Comparison of ENCODE assay signal across 8 mouse cellular contexts in the genomic region with DNA sequence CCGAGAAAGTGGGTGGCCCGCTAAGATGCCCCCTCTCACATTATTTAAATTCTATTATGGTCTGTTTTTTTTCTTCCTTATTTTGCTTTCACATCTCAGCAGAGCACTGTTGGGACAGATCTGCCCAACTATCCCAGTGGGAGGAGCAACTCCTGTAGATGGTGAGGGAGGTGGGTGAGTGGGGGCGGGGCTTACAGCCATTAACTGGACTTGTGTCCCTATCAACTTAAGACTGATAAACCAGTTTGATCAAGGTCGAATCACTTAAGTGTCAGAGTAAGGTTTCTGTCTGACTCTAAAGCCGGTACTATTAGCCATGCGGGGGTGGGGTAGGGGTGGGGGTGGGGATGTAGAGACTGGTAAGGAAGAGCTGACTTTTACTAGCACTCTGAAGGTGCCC. TPM values are rescaled to one million over a fixed set of nuclear protein-coding genes. Genes with fewer than 3 reads are reported as not detected.
DNase-seq lines count a peak whose midpoint lies in the region; ATAC-seq and TF ChIP-seq lines count a peak whose summit lies in the region.

No protein-coding gene starts in this region.

- no peak overlapping the region for H3K27ac ChIP-seq in ES-E14 (ENCODE audit: insufficient read depth, low read depth, low read length, poor library complexity, severe bottlenecking)
- H3K27ac ChIP-seq in liver, embryonic 16.5 days (ENCODE audit: low read length): peak overlapping the region; percentile 64
- no peak overlapping the region for H3K27ac ChIP-seq in neural tube, embryonic 15.5 days (replicated peaks)

- H3K9ac ChIP-seq in ES-E14 (ENCODE audit: insufficient read depth, low read depth, low read length, poor library complexity, severe bottlenecking): no peak overlapping the region
- H3K9ac ChIP-seq in liver, embryonic 16.5 days (ENCODE audit: low read depth, low read length): peak overlapping the region; percentile 64
- H3K9ac ChIP-seq in neural tube, embryonic 15.5 days (replicated peaks): peak overlapping the region; percentile 11

- no peaks in the 10 kb centered on the region for H3K9me3 ChIP-seq in ES-E14 (ENCODE audit: control insufficient read depth, insufficient read depth, low read depth, low read length)
- H3K9me3 ChIP-seq in liver, embryonic 16.5 days (replicated peaks; ENCODE audit: control insufficient read depth, low read length): no peaks in the 10 kb centered on the region
- no peaks in the 10 kb centered on the region for H3K9me3 ChIP-seq in neural tube, embryonic 15.5 days (replicated peaks)

- H3K4me2 ChIP-seq in liver, embryonic 16.5 days (ENCODE audit: low read depth, low read length): peak overlapping the region; percentile 78
- peak overlapping the region; percentile 62 for H3K4me2 ChIP-seq in neural tube, embryonic 15.5 days

- peaks cover 3 to 14% of the 10 kb centered on the region in 2 experiments; a peak in 2 of 4 replicates for H3K4me1 ChIP-seq in ES-E14 (ENCODE audit: control insufficient read depth in 2 of 2, insufficient read depth in 2 of 2, low read length in 2 of 2, poor library complexity in 1 of 2)
- peaks cover 26% of the 10 kb centered on the region for H3K4me1 ChIP-seq in liver, embryonic 16.5 days (ENCODE audit: control insufficient read depth, low read depth, low read length)
- H3K4me1 ChIP-seq in neural tube, embryonic 15.5 days: peaks cover 31% of the 10 kb centered on the region

- peak; percentile 49 for ATAC-seq in liver, embryonic 16.5 days (ENCODE audit: low read depth)
- ATAC-seq in neural tube, embryonic 15.5 days (ENCODE audit: low FRiP score): peak; percentile 14; the same call in 1 of the 2 replicates

- 8% methylated on average over 6 of the region's 6 CpGs for WGBS in liver, embryonic 16.5 days (ENCODE audit: insufficient replicate concordance)
- WGBS in neural tube, embryonic 15.5 days: 27% methylated on average over 6 of the region's 6 CpGs

- DNase-seq in 3T3-L1 (ENCODE audit: low read depth, low spot score) (peak; percentile 75), ES-E14 (ENCODE audit: low read depth, low spot score) (no peak)
- peak; percentile 67 to 68 for DNase-seq in cerebellum, postnatal 10 days
- DNase-seq in heart, adult 18-20 months: peak; percentile 71 to 76
- peak; percentile 71 for DNase-seq in kidney, adult 18-20 months
- DNase-seq in yolk sac, embryonic 10.5 days (ENCODE audit: low spot score): peak; percentile 40

- no peaks in the 10 kb centered on the region for H3K27me3 ChIP-seq in liver, embryonic 16.5 days (ENCODE audit: control insufficient read depth, insufficient read depth, low read depth, low read length)
- no peaks in the 10 kb centered on the region for H3K27me3 ChIP-seq in neural tube, embryonic 15.5 days (replicated peaks)

- no peaks in the 10 kb centered on the region; the same call in 1 of the 2 replicates for H3K36me3 ChIP-seq in ES-E14 (ENCODE audit: control insufficient read depth, insufficient read depth, low read length, poor library complexity, severe bottlenecking)
- peaks cover 5% of the 10 kb centered on the region; the same call in 1 of the 2 replicates for H3K36me3 ChIP-seq in liver, embryonic 16.5 days (ENCODE audit: control insufficient read depth, insufficient read depth)
- H3K36me3 ChIP-seq in neural tube, embryonic 15.5 days: peaks cover 19% of the 10 kb centered on the region

- peak overlapping the region; percentile 41 to 58; a peak in 3 of 4 replicates for H3K4me3 ChIP-seq in ES-E14 (ENCODE audit: insufficient read depth in 1 of 2, low read depth in 1 of 2, low read length in 2 of 2, poor library complexity in 1 of 2, severe bottlenecking in 1 of 2)
- peak overlapping the region; percentile 62 for H3K4me3 ChIP-seq in liver, embryonic 16.5 days (ENCODE audit: low read depth, low read length)
- H3K4me3 ChIP-seq in neural tube, embryonic 15.5 days (replicated peaks): peak overlapping the region; percentile 37

- in situ Hi-C loops in ES-E14 (cut with MboI; ENCODE audit: low sequenced_read_pairs in 2 of 2, unreplicated experiment in 2 of 2): no loop called here

TF ChIP-seq in ES-E14, 5 proteins besides CTCF, POLR2A, EP300 and RAD21:
- TF ChIP-seq MAFK (IDR thresholded peaks at IDR 0.05; ENCODE audit: insufficient read depth, low read depth, low read length) (no peak), CHD2 (IDR thresholded peaks at IDR 0.05; ENCODE audit: low read depth, low read length) (no peak), ZNF384 (IDR thresholded peaks at IDR 0.05; ENCODE audit: low read depth, low read length) (no peak), ZC3H11A (IDR thresholded peaks at IDR 0.05; ENCODE audit: borderline replicate concordance, low read depth, low read length) (no peak), HCFC1 (IDR thresholded peaks at IDR 0.05; ENCODE audit: borderline replicate concordance, insufficient read depth, low read length) (no peak)

RNA-seq across cellular contexts. Expression of a gene that starts 1.1 kb away (rescaled TPM):
- 4.4 and 5.1 TPM in 2 replicates for total RNA-seq in ES-E14 (2012; rRNA removed)
- 1 to 10 TPM; 4.5 to 4.7 TPM for total RNA-seq in heart, adult 18-20 months (2021)
- 7.5 and 7.8 TPM in 2 replicates for polyA plus RNA-seq in liver, embryonic 16.5 days (2015; fragmentation: Nextera tagmentation; extraction: Ambion mirVana)
- polyA plus RNA-seq in neural tube, embryonic 15.5 days (2015; fragmentation: Nextera tagmentation; extraction: Ambion mirVana): 38.1 and 46.0 TPM in 2 replicates

RNA-seq across cellular contexts. Expression of a gene that starts 1.2 kb away (rescaled TPM):
- 38.1 and 39.2 TPM in 2 replicates for total RNA-seq in ES-E14 (2012; rRNA removed)
- 10 to 100 TPM; 36.5 to 38.3 TPM for total RNA-seq in heart, adult 18-20 months (2021)
- polyA plus RNA-seq in liver, embryonic 16.5 days (2015; fragmentation: Nextera tagmentation; extraction: Ambion mirVana): 24.7 and 25.5 TPM in 2 replicates
- polyA plus RNA-seq in neural tube, embryonic 15.5 days (2015; fragmentation: Nextera tagmentation; extraction: Ambion mirVana): 86.7 and 88.4 TPM in 2 replicates

RNA-seq across cellular contexts. Expression of a gene that starts 7.1 kb away (rescaled TPM):
- 1.0 and 1.3 TPM in 2 replicates for total RNA-seq in ES-E14 (2012; rRNA removed)
- 1 to 10 TPM; 2.2 to 2.6 TPM for total RNA-seq in heart, adult 18-20 months (2021)
- polyA plus RNA-seq in liver, embryonic 16.5 days (2015; fragmentation: Nextera tagmentation; extraction: Ambion mirVana): 9.3 and 9.6 TPM in 2 replicates
- polyA plus RNA-seq in neural tube, embryonic 15.5 days (2015; fragmentation: Nextera tagmentation; extraction: Ambion mirVana): 3.0 and 5.6 TPM in 2 replicates

RNA-seq across cellular contexts. Expression of a gene that starts 10.7 kb away (rescaled TPM):
- total RNA-seq in ES-E14 (2012; rRNA removed): 0.36 TPM in 1 of 2 replicates, not detected in the other
- 10 to 100 TPM; 34.7 to 36.3 TPM for total RNA-seq in heart, adult 18-20 months (2021)
- polyA plus RNA-seq in liver, embryonic 16.5 days (2015; fragmentation: Nextera tagmentation; extraction: Ambion mirVana): 0.83 and 1.2 TPM in 2 replicates
- 1.3 and 1.5 TPM in 2 replicates for polyA plus RNA-seq in neural tube, embryonic 15.5 days (2015; fragmentation: Nextera tagmentation; extraction: Ambion mirVana)

RNA-seq across cellular contexts. Expression of a gene that starts 24.2 kb away (rescaled TPM):
- total RNA-seq in ES-E14 (2012; rRNA removed): 34.4 and 35.7 TPM in 2 replicates
- total RNA-seq in heart, adult 18-20 months (2021): 10 to 100 TPM; 32.1 to 32.5 TPM
- 29.6 and 33.4 TPM in 2 replicates for polyA plus RNA-seq in liver, embryonic 16.5 days (2015; fragmentation: Nextera tagmentation; extraction: Ambion mirVana)
- 142 and 151 TPM in 2 replicates for polyA plus RNA-seq in neural tube, embryonic 15.5 days (2015; fragmentation: Nextera tagmentation; extraction: Ambion mirVana)
